Mouse (Mus musculus): Measurements from ENCODE around the gene Trappc2. TPM values are rescaled to one million over a fixed set of nuclear protein-coding genes. Genes with fewer than 3 reads are reported as not detected.

Trappc2 gene
- total RNA-seq (2014; rRNA removed) (54.3 and 61.6 TPM in 2 replicates), polyA plus RNA-seq (2015; fragmentation: Nextera tagmentation; extraction: Ambion mirVana) (87.1 and 101 TPM in 2 replicates)

- H3K36me3 ChIP-seq (ENCODE audit: insufficient read depth) = no peaks in the 10 kb centered on the region
- H3K4me2 ChIP-seq (ENCODE audit: low read depth) = peak within 1 kb of the TSS; percentile 55
- no peak for TF ChIP-seq CTCF (IDR thresholded peaks at IDR 0.05; ENCODE audit: low read depth)
- 28% methylated on average over 30 of the region's 36 CpGs for WGBS
- H3K4me3 ChIP-seq (ENCODE audit: low read depth, low read length) = peak within 1 kb of the TSS; percentile 60
- H3K9ac ChIP-seq = peak within 1 kb of the TSS; percentile 81
- no peaks in the 10 kb centered on the region for H3K9me3 ChIP-seq (ENCODE audit: low read length)
- H3K27ac ChIP-seq (ENCODE audit: low read depth, low read length) = peak within 1 kb of the TSS; percentile 85
- DNase-seq (no peak), ATAC-seq (peak; percentile 79)
- H3K4me1 ChIP-seq (ENCODE audit: insufficient read depth) = 0 out of 2 replicates have a peak, but pooled peaks cover 4% of the 10 kb centered on the region
- H3K27me3 ChIP-seq (ENCODE audit: insufficient read depth, low read length) = no peaks in the 10 kb centered on the region
Measured at GRCm38 (mm10) chrX:166440036-166440615, at the start of gene Trappc2. TSS of gene Trappc2 (plus strand) at chrX:166440574.

- no peak for DNase-seq
- no peaks in the 10 kb centered on the region for H3K4me1 ChIP-seq (ENCODE audit: insufficient read depth)
- peak; percentile 32 for TF ChIP-seq CTCF (IDR thresholded peaks at IDR 0.05; ENCODE audit: low read depth)
- H3K36me3 ChIP-seq (ENCODE audit: insufficient read depth) = no peaks in the 10 kb centered on the region
- WGBS = 86% methylated on average over 1 of the region's 1 CpGs
- H3K4me2 ChIP-seq (ENCODE audit: low read depth) = no peak overlapping the region
- no peaks in the 10 kb centered on the region for H3K27me3 ChIP-seq (ENCODE audit: insufficient read depth, low read length)
- no peaks in the 10 kb centered on the region for H3K9me3 ChIP-seq (ENCODE audit: low read length)
- no peak overlapping the region for H3K4me3 ChIP-seq (ENCODE audit: low read depth, low read length)
- no peak for ATAC-seq
- no peak overlapping the region for H3K27ac ChIP-seq (ENCODE audit: low read depth, low read length)
- no peak overlapping the region for H3K9ac ChIP-seq
Measured at GRCm38 (mm10) chrX:166393753-166394152, 46.6 kb upstream of the Trappc2 start.

- no peak for ATAC-seq
- no peak for TF ChIP-seq CTCF (IDR thresholded peaks at IDR 0.05; ENCODE audit: low read depth)
- no peak overlapping the region for H3K9ac ChIP-seq
Measured at GRCm38 (mm10) chrX:166407865-166408264, 32.5 kb upstream of the Trappc2 start.

GRCm38 (mm10) chrX:166416196-166416595 is 24.2 kb upstream of the Trappc2 start:
- peak; percentile 60 for TF ChIP-seq CTCF (IDR thresholded peaks at IDR 0.05; ENCODE audit: low read depth)
- ATAC-seq = no peak
- no peaks in the 10 kb centered on the region for H3K9me3 ChIP-seq (ENCODE audit: low read length)
- no peak overlapping the region for H3K27ac ChIP-seq (ENCODE audit: low read depth, low read length)
- no peak overlapping the region for H3K9ac ChIP-seq
- peak; percentile 45 for DNase-seq
- H3K36me3 ChIP-seq (ENCODE audit: insufficient read depth) = no peaks in the 10 kb centered on the region
- H3K27me3 ChIP-seq (ENCODE audit: insufficient read depth, low read length) = no peaks in the 10 kb centered on the region
- no peak overlapping the region for H3K4me2 ChIP-seq (ENCODE audit: low read depth)
- H3K4me3 ChIP-seq (ENCODE audit: low read depth, low read length) = no peak overlapping the region
- no peaks in the 10 kb centered on the region for H3K4me1 ChIP-seq (ENCODE audit: insufficient read depth)
- 68% methylated on average over 4 of the region's 6 CpGs for WGBS

More at GRCm38 (mm10) chrX:166407865-166408264, 32.5 kb upstream of the Trappc2 start:
- Histone ChIP-seq H3K4me2 (ENCODE audit: low read depth) (no peak overlapping the region), H3K27ac (ENCODE audit: low read depth, low read length) (no peak overlapping the region), H3K4me1 (ENCODE audit: insufficient read depth) (no peaks in the 10 kb centered on the region), H3K4me3 (ENCODE audit: low read depth, low read length) (no peak overlapping the region), H3K27me3 (ENCODE audit: insufficient read depth, low read length) (no peaks in the 10 kb centered on the region), H3K36me3 (ENCODE audit: insufficient read depth) (peaks cover 9% of the 10 kb centered on the region), H3K9me3 (ENCODE audit: low read length) (no peaks in the 10 kb centered on the region)
- no peak for DNase-seq

- H3K36me3 ChIP-seq (ENCODE audit: insufficient read depth) = no peaks in the 10 kb centered on the region
- H3K4me2 ChIP-seq (ENCODE audit: low read depth) = no peak overlapping the region
- no peak for TF ChIP-seq CTCF (IDR thresholded peaks at IDR 0.05; ENCODE audit: low read depth)
- no peak overlapping the region for H3K9ac ChIP-seq
- H3K27ac ChIP-seq (ENCODE audit: low read depth, low read length) = no peak overlapping the region
- WGBS = 91% methylated on average over 2 of the region's 2 CpGs
- ATAC-seq (no peak), DNase-seq (no peak)
- no peaks in the 10 kb centered on the region for H3K9me3 ChIP-seq (ENCODE audit: low read length)
- H3K27me3 ChIP-seq (ENCODE audit: insufficient read depth, low read length) = no peaks in the 10 kb centered on the region
- H3K4me1 ChIP-seq (ENCODE audit: insufficient read depth) = no peaks in the 10 kb centered on the region
- H3K4me3 ChIP-seq (ENCODE audit: low read depth, low read length) = no peak overlapping the region
Measured at GRCm38 (mm10) chrX:166434812-166435211, 5.6 kb upstream of the Trappc2 start.

- TF ChIP-seq CTCF (IDR thresholded peaks at IDR 0.05; ENCODE audit: low read depth) = no peak
- WGBS = 19% methylated on average over 44 of the region's 44 CpGs
- Histone ChIP-seq H3K27ac (ENCODE audit: low read depth, low read length) (peak within 1 kb of the TSS; percentile 85), H3K9ac (peak within 1 kb of the TSS; percentile 81), H3K4me2 (ENCODE audit: low read depth) (peak within 1 kb of the TSS; percentile 55), H3K9me3 (ENCODE audit: low read length) (no peaks in the 10 kb centered on the region), H3K4me1 (ENCODE audit: insufficient read depth) (0 out of 2 replicates have a peak, but pooled peaks cover 4% of the 10 kb centered on the region), H3K4me3 (ENCODE audit: low read depth, low read length) (peak within 1 kb of the TSS; percentile 60), H3K27me3 (ENCODE audit: insufficient read depth, low read length) (no peaks in the 10 kb centered on the region), H3K36me3 (ENCODE audit: insufficient read depth) (no peaks in the 10 kb centered on the region)
- peak; percentile 100 for ATAC-seq
- peak; percentile 94 for DNase-seq
Measured at GRCm38 (mm10) chrX:166440616-166441063, 266 bp downstream of the Trappc2 start, which contains the start of gene Ofd1. TSS of gene Ofd1 (minus strand) at chrX:166440704.

- no peak for TF ChIP-seq CTCF (IDR thresholded peaks at IDR 0.05; ENCODE audit: low read depth)
- Histone ChIP-seq H3K4me3 (ENCODE audit: low read depth, low read length) (no peak overlapping the region), H3K27me3 (ENCODE audit: insufficient read depth, low read length) (no peaks in the 10 kb centered on the region), H3K27ac (ENCODE audit: low read depth, low read length) (no peak overlapping the region), H3K4me1 (ENCODE audit: insufficient read depth) (0 out of 2 replicates have a peak, but pooled peaks cover 4% of the 10 kb centered on the region), H3K9ac (no peak overlapping the region), H3K4me2 (ENCODE audit: low read depth) (no peak overlapping the region), H3K9me3 (ENCODE audit: low read length) (no peaks in the 10 kb centered on the region), H3K36me3 (ENCODE audit: insufficient read depth) (no peaks in the 10 kb centered on the region)
- ATAC-seq = no peak
- WGBS = 81% methylated on average over 3 of the region's 3 CpGs
- no peak for DNase-seq
Measured at GRCm38 (mm10) chrX:166444552-166444951, 4.2 kb downstream of the Trappc2 start.

Measured in forebrain, postnatal 0 days (tissue).